13 mouse cellular contexts compared by ENCODE assay signal in the genomic region with DNA sequence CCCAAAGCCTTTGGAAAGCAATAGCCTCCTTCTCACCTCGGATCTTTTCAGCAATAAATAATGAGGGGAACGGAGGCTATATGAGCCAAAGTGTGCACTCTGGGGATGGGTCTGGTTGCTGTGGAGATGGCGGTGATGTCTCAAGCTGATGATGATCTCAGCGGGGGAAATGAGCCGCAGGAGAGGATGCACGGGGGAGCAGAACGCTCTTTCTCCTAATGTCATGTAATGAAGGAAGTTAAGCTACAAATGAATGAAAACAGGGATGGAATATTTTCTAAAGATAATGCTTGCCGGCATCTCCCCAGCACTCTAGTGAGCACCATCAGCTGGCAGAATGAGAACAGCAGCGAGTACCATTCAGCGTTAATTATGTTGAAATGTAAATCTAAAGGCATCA.
DNase-seq lines count a peak whose midpoint lies in the region; ATAC-seq and TF ChIP-seq lines count a peak whose summit lies in the region.
"Had no signal": no experiment of that assay in that cellular context is flagged by ENCODE, and none has a peak within 500 bp of the region (broad histone marks: within the 10 kb centered on the region; RNA-seq: fewer than 3 reads in every experiment).

No protein-coding gene starts in this region.

- peak overlapping the region; percentile 34 for H3K27ac ChIP-seq in forebrain, embryonic 14.5 days (ENCODE audit: low read depth, low read length)
- H3K27ac ChIP-seq in midbrain, embryonic 16.5 days (ENCODE audit: low read length) = peak overlapping the region; percentile 57
- H3K27ac ChIP-seq in limb, embryonic 10.5 days = no peak overlapping the region
- H3K27ac ChIP-seq: embryonic facial prominence, embryonic 13.5 days; gastrocnemius, adult 2 months; heart, embryonic 15.5 days had no signal

- peaks cover 22% of the 10 kb centered on the region; the same call in 1 of the 2 replicates for H3K4me1 ChIP-seq in forebrain, embryonic 14.5 days (ENCODE audit: control insufficient read depth, insufficient read depth, low read length)
- H3K4me1 ChIP-seq in midbrain, embryonic 16.5 days (ENCODE audit: control insufficient read depth, insufficient read depth, low read length) = peaks cover 12% of the 10 kb centered on the region
- no peaks in the 10 kb centered on the region for H3K4me1 ChIP-seq in limb, embryonic 10.5 days
- H3K4me1 ChIP-seq: embryonic facial prominence, embryonic 13.5 days; heart, embryonic 15.5 days had no signal

- H3K9me3 ChIP-seq in forebrain, embryonic 14.5 days (replicated peaks; ENCODE audit: control insufficient read depth, low read length) = no peaks in the 10 kb centered on the region
- no peaks in the 10 kb centered on the region for H3K9me3 ChIP-seq in midbrain, embryonic 16.5 days (replicated peaks; ENCODE audit: control insufficient read depth, low read length, poor library complexity, severe bottlenecking)
- H3K9me3 ChIP-seq in limb, embryonic 10.5 days (replicated peaks) = no peaks in the 10 kb centered on the region
- H3K9me3 ChIP-seq: embryonic facial prominence, embryonic 13.5 days; heart, embryonic 15.5 days had no signal

- WGBS in forebrain, embryonic 14.5 days = 29% methylated on average over 10 of the region's 10 CpGs
- WGBS in midbrain, embryonic 16.5 days = 27% methylated on average over 10 of the region's 10 CpGs
- 82% methylated on average over 10 of the region's 10 CpGs for WGBS in limb, embryonic 10.5 days

- no peak for ATAC-seq in forebrain, embryonic 14.5 days
- peak; percentile 49; the same call in 1 of the 2 replicates for ATAC-seq in midbrain, embryonic 16.5 days

- peak overlapping the region; percentile 30 for H3K4me2 ChIP-seq in forebrain, embryonic 14.5 days (ENCODE audit: low read length)
- peak overlapping the region; percentile 38 for H3K4me2 ChIP-seq in midbrain, embryonic 16.5 days (ENCODE audit: low read length)
- H3K4me2 ChIP-seq: embryonic facial prominence, embryonic 13.5 days; heart, embryonic 15.5 days had no signal

- no peak for TF ChIP-seq CTCF in brain, embryonic 14.5 days (IDR thresholded peaks at IDR 0.05; ENCODE audit: borderline replicate concordance, extremely low read depth, insufficient read depth, insufficient read length)

- DNase-seq in layer of hippocampus, postnatal 10 days (ENCODE audit: low spot score in 2 of 2) = peak; percentile 17 to 36
- no peak for DNase-seq in layer of hippocampus, adult 9-10 months (ENCODE audit: low spot score)
- DNase-seq in brain, embryonic 14.5 days (ENCODE audit: low read depth) = peak; percentile 81
- peak; percentile 62 for DNase-seq in forebrain, embryonic 14.5 days (ENCODE audit: low spot score)
- no peak for DNase-seq in thymus, postnatal 14 days
- DNase-seq in limb, embryonic 10.5 days (ENCODE audit: low spot score) = no peak
- DNase-seq: cerebellum, adult 9-10 months; gastrocnemius, adult 2 months; kidney, postnatal 4 days; thymus, adult 18-20 months had no signal

- no peak overlapping the region for H3K4me3 ChIP-seq in forebrain, embryonic 14.5 days (ENCODE audit: low read depth, low read length)
- peak overlapping the region; percentile 16; the same call in 1 of the 2 replicates for H3K4me3 ChIP-seq in midbrain, embryonic 16.5 days (ENCODE audit: low read depth, low read length)
- H3K4me3 ChIP-seq in limb, embryonic 10.5 days = no peak overlapping the region
- H3K4me3 ChIP-seq: embryonic facial prominence, embryonic 13.5 days; gastrocnemius, adult 2 months; heart, embryonic 15.5 days had no signal

- no peak overlapping the region for H3K9ac ChIP-seq in forebrain, embryonic 14.5 days (ENCODE audit: low read length)
- H3K9ac ChIP-seq in midbrain, embryonic 16.5 days (ENCODE audit: low read depth, low read length) = no peak overlapping the region
- H3K9ac ChIP-seq: embryonic facial prominence, embryonic 13.5 days; heart, embryonic 15.5 days had no signal

- no peak for TF ChIP-seq POLR2A in brain, embryonic 14.5 days (IDR thresholded peaks at IDR 0.05; ENCODE audit: borderline replicate concordance, extremely low read depth, insufficient read depth, insufficient read length, poor library complexity, severe bottlenecking)

- H3K27me3 ChIP-seq in forebrain, embryonic 14.5 days (replicated peaks; ENCODE audit: control insufficient read depth, insufficient read depth, low read length) = no peaks in the 10 kb centered on the region
- H3K27me3 ChIP-seq in midbrain, embryonic 16.5 days (ENCODE audit: control insufficient read depth, insufficient read depth, low read depth, low read length) = no peaks in the 10 kb centered on the region
- peaks cover 3% of the 10 kb centered on the region; the same call in 1 of the 2 replicates for H3K27me3 ChIP-seq in limb, embryonic 10.5 days (ENCODE audit: low read depth, poor library complexity, severe bottlenecking)
- H3K27me3 ChIP-seq: embryonic facial prominence, embryonic 13.5 days; heart, embryonic 15.5 days had no signal

- no peaks in the 10 kb centered on the region for H3K36me3 ChIP-seq in forebrain, embryonic 14.5 days (ENCODE audit: control insufficient read depth, insufficient read depth, low read length)
- no peaks in the 10 kb centered on the region for H3K36me3 ChIP-seq in midbrain, embryonic 16.5 days (ENCODE audit: control insufficient read depth, insufficient read depth, low read length)
- H3K36me3 ChIP-seq in limb, embryonic 10.5 days = no peaks in the 10 kb centered on the region
- H3K36me3 ChIP-seq: embryonic facial prominence, embryonic 13.5 days; heart, embryonic 15.5 days had no signal

Comparison
In these comparisons a context has a peak if more than half of its experiments do, and no peak if none do; other contexts are left out.
1. DNase-seq: peak in layer of hippocampus, postnatal 10 days (2 of 2), brain, embryonic 14.5 days (single experiment) and forebrain, embryonic 14.5 days (single experiment); none in layer of hippocampus, adult 9-10 months (single experiment), thymus, postnatal 14 days (single experiment) and limb, embryonic 10.5 days (single experiment).